Mouse (Mus musculus): Measurements from ENCODE around the gene Cib4. TPM values are rescaled to one million over a fixed set of nuclear protein-coding genes. Genes with fewer than 3 reads are reported as not detected.

The Cib4 gene
- polyA plus RNA-seq, 1 experiment from 2014 or later = not detected

GRCm38 (mm10) chr5:30493723-30494122 lies 51.9 kb downstream of the Cib4 start:
- Histone ChIP-seq H3K27me3 (replicated peaks; ENCODE audit: control insufficient read depth, insufficient read depth, low read length) (no peaks in the 10 kb centered on the region), H3K9ac (ENCODE audit: low read depth, low read length) (no peak overlapping the region), H3K4me3 (ENCODE audit: low read depth, low read length) (no peak overlapping the region), H3K9me3 (ENCODE audit: control insufficient read depth, low read length) (no peaks in the 10 kb centered on the region), H3K36me3 (ENCODE audit: control insufficient read depth, insufficient read depth, low read length) (no peaks in the 10 kb centered on the region), H3K4me2 (no peak overlapping the region), H3K27ac (ENCODE audit: low read depth, low read length) (no peak overlapping the region), H3K4me1 (replicated peaks; ENCODE audit: control insufficient read depth, insufficient read depth, low read length) (no peaks in the 10 kb centered on the region)
- DNase-seq (ENCODE audit: low spot score) = no peak
- ATAC-seq (replicated peaks; ENCODE audit: low FRiP score) = no peak
- WGBS = 48% methylated on average over 7 of the region's 7 CpGs

GRCm38 (mm10) chr5:30490845-30491244 lies 54.8 kb downstream of the Cib4 start:
- ATAC-seq (replicated peaks; ENCODE audit: low FRiP score) = no peak

DNA sequence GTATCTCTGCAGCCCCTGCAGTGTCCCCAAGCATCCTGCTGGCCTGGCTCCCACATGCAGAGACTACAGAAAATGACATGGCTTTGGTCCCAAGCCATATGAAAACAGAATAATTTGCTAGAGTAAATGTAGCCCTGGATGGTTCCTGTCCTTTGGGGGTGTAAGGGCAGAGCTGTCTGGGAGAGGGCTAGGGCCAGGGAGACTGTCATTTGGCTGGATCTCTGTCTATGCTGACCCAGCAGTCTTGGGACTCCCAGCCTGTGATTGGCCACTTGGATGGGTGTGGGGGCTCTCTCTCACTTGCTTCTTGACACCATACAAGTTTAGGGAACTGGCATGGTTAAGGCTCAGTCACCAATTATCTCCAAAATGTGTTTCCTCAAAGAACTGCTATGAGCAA lies 55.4 kb downstream of the Cib4 start:
- H3K9ac ChIP-seq (ENCODE audit: low read depth, low read length) = no peak overlapping the region
- no peaks in the 10 kb centered on the region for H3K36me3 ChIP-seq (ENCODE audit: control insufficient read depth, insufficient read depth, low read length)
- H3K9me3 ChIP-seq (ENCODE audit: control insufficient read depth, low read length) = no peaks in the 10 kb centered on the region
- no peak overlapping the region for H3K4me3 ChIP-seq (ENCODE audit: low read depth, low read length)
- H3K27me3 ChIP-seq (replicated peaks; ENCODE audit: control insufficient read depth, insufficient read depth, low read length) = no peaks in the 10 kb centered on the region
- ATAC-seq (replicated peaks; ENCODE audit: low FRiP score) = no peak
- DNase-seq (ENCODE audit: low spot score) = no peak
- no peak overlapping the region for H3K4me2 ChIP-seq
- no peak overlapping the region for H3K27ac ChIP-seq (ENCODE audit: low read depth, low read length)
- H3K4me1 ChIP-seq (replicated peaks; ENCODE audit: control insufficient read depth, insufficient read depth, low read length) = no peaks in the 10 kb centered on the region

More at GRCm38 (mm10) chr5:30490845-30491244, 54.8 kb downstream of the Cib4 start:
- no peaks in the 10 kb centered on the region for H3K4me1 ChIP-seq (replicated peaks; ENCODE audit: control insufficient read depth, insufficient read depth, low read length)
- H3K4me3 ChIP-seq (ENCODE audit: low read depth, low read length) = no peak overlapping the region
- no peak overlapping the region for H3K27ac ChIP-seq (ENCODE audit: low read depth, low read length)
- no peak overlapping the region for H3K9ac ChIP-seq (ENCODE audit: low read depth, low read length)
- H3K9me3 ChIP-seq (ENCODE audit: control insufficient read depth, low read length) = no peaks in the 10 kb centered on the region
- WGBS = 78% methylated on average over 5 of the region's 5 CpGs
- no peaks in the 10 kb centered on the region for H3K36me3 ChIP-seq (ENCODE audit: control insufficient read depth, insufficient read depth, low read length)
- no peak for DNase-seq (ENCODE audit: low spot score)
- H3K4me2 ChIP-seq = no peak overlapping the region
- H3K27me3 ChIP-seq (replicated peaks; ENCODE audit: control insufficient read depth, insufficient read depth, low read length) = no peaks in the 10 kb centered on the region

- Histone ChIP-seq H3K27ac (ENCODE audit: low read depth, low read length) (no peak overlapping the region), H3K27me3 (replicated peaks; ENCODE audit: control insufficient read depth, insufficient read depth, low read length) (no peaks in the 10 kb centered on the region), H3K9me3 (ENCODE audit: control insufficient read depth, low read length) (no peaks in the 10 kb centered on the region), H3K36me3 (ENCODE audit: control insufficient read depth, insufficient read depth, low read length) (no peaks in the 10 kb centered on the region), H3K4me1 (replicated peaks; ENCODE audit: control insufficient read depth, insufficient read depth, low read length) (no peaks in the 10 kb centered on the region), H3K9ac (ENCODE audit: low read depth, low read length) (no peak overlapping the region), H3K4me2 (no peak overlapping the region), H3K4me3 (ENCODE audit: low read depth, low read length) (no peak overlapping the region)
- ATAC-seq (replicated peaks; ENCODE audit: low FRiP score) = no peak
- DNase-seq (ENCODE audit: low spot score) = no peak
- 78% methylated on average over 6 of the region's 6 CpGs for WGBS
Observed at GRCm38 (mm10) chr5:30485136-30485535, 60.5 kb downstream of the Cib4 start.

DNA sequence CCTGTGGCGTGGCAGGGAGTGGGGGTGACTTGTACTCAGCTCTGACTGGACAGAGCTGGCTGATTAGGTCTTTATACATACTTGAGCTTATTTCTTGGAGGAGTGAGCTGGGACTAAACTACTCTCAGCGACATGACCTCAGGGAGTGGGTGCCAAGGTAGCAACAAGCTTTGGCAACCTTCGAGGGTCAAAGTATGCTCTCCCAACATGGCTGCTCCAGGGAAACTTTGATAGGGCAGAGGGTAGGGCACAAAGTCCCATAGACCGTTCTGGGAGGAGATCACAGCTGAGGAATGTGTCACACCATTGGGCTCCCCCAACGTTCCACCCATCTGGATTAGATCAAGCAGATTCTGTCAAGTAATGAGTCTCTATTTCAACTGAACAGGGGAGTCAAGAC lies 61.0 kb downstream of the Cib4 start:
- H3K4me1 ChIP-seq (replicated peaks; ENCODE audit: control insufficient read depth, insufficient read depth, low read length) = no peaks in the 10 kb centered on the region
- DNase-seq (ENCODE audit: low spot score) (no peak), ATAC-seq (replicated peaks; ENCODE audit: low FRiP score) (no peak)
- no peaks in the 10 kb centered on the region for H3K36me3 ChIP-seq (ENCODE audit: control insufficient read depth, insufficient read depth, low read length)
- no peaks in the 10 kb centered on the region for H3K9me3 ChIP-seq (ENCODE audit: control insufficient read depth, low read length)
- H3K4me2 ChIP-seq = no peak overlapping the region
- 73% methylated on average over 5 of the region's 5 CpGs for WGBS
- H3K4me3 ChIP-seq (ENCODE audit: low read depth, low read length) = no peak overlapping the region
- H3K27ac ChIP-seq (ENCODE audit: low read depth, low read length) = no peak overlapping the region
- no peak overlapping the region for H3K9ac ChIP-seq (ENCODE audit: low read depth, low read length)
- no peaks in the 10 kb centered on the region for H3K27me3 ChIP-seq (replicated peaks; ENCODE audit: control insufficient read depth, insufficient read depth, low read length)

GRCm38 (mm10) chr5:30483533-30483932 lies 62.1 kb downstream of the Cib4 start:
- Histone ChIP-seq H3K4me3 (ENCODE audit: low read depth, low read length) (no peak overlapping the region), H3K9ac (ENCODE audit: low read depth, low read length) (no peak overlapping the region), H3K4me2 (no peak overlapping the region), H3K4me1 (replicated peaks; ENCODE audit: control insufficient read depth, insufficient read depth, low read length) (no peaks in the 10 kb centered on the region), H3K27ac (ENCODE audit: low read depth, low read length) (no peak overlapping the region), H3K36me3 (ENCODE audit: control insufficient read depth, insufficient read depth, low read length) (no peaks in the 10 kb centered on the region), H3K27me3 (replicated peaks; ENCODE audit: control insufficient read depth, insufficient read depth, low read length) (no peaks in the 10 kb centered on the region), H3K9me3 (ENCODE audit: control insufficient read depth, low read length) (no peaks in the 10 kb centered on the region)
- ATAC-seq (replicated peaks; ENCODE audit: low FRiP score) (no peak), DNase-seq (ENCODE audit: low spot score) (no peak)
- WGBS = 79% methylated on average over 8 of the region's 8 CpGs

GRCm38 (mm10) chr5:30482319-30482718 lies 63.3 kb downstream of the Cib4 start:
- no peaks in the 10 kb centered on the region for H3K9me3 ChIP-seq (ENCODE audit: control insufficient read depth, low read length)
- no peaks in the 10 kb centered on the region for H3K4me1 ChIP-seq (replicated peaks; ENCODE audit: control insufficient read depth, insufficient read depth, low read length)
- H3K27me3 ChIP-seq (replicated peaks; ENCODE audit: control insufficient read depth, insufficient read depth, low read length) = no peaks in the 10 kb centered on the region
- WGBS = 22% methylated on average over 5 of the region's 5 CpGs
- no peaks in the 10 kb centered on the region for H3K36me3 ChIP-seq (ENCODE audit: control insufficient read depth, insufficient read depth, low read length)
- no peak overlapping the region for H3K4me2 ChIP-seq
- peak; percentile 59 for DNase-seq (ENCODE audit: low spot score)
- no peak overlapping the region for H3K4me3 ChIP-seq (ENCODE audit: low read depth, low read length)
- no peak overlapping the region for H3K27ac ChIP-seq (ENCODE audit: low read depth, low read length)
- peak; percentile 36; the same call in 1 of the 2 replicates for ATAC-seq (replicated peaks; ENCODE audit: low FRiP score)
- H3K9ac ChIP-seq (ENCODE audit: low read depth, low read length) = no peak overlapping the region

GRCm38 (mm10) chr5:30476534-30476933 lies 69.1 kb downstream of the Cib4 start:
- H3K4me2 ChIP-seq = no peak overlapping the region
- H3K27ac ChIP-seq (ENCODE audit: low read depth, low read length) = no peak overlapping the region
- H3K27me3 ChIP-seq (replicated peaks; ENCODE audit: control insufficient read depth, insufficient read depth, low read length) = no peaks in the 10 kb centered on the region
- no peak overlapping the region for H3K4me3 ChIP-seq (ENCODE audit: low read depth, low read length)
- no peaks in the 10 kb centered on the region for H3K4me1 ChIP-seq (replicated peaks; ENCODE audit: control insufficient read depth, insufficient read depth, low read length)
- 39% methylated on average over 10 of the region's 10 CpGs for WGBS
- ATAC-seq (replicated peaks; ENCODE audit: low FRiP score) (no peak), DNase-seq (ENCODE audit: low spot score) (no peak)
- no peaks in the 10 kb centered on the region for H3K36me3 ChIP-seq (ENCODE audit: control insufficient read depth, insufficient read depth, low read length)
- no peaks in the 10 kb centered on the region for H3K9me3 ChIP-seq (ENCODE audit: control insufficient read depth, low read length)
- H3K9ac ChIP-seq (ENCODE audit: low read depth, low read length) = no peak overlapping the region

GRCm38 (mm10) chr5:30472148-30472547 lies 73.5 kb downstream of the Cib4 start:
- no peak for ATAC-seq (replicated peaks; ENCODE audit: low FRiP score)
- no peak overlapping the region for H3K27ac ChIP-seq (ENCODE audit: low read depth, low read length)
- 43% methylated on average over 5 of the region's 5 CpGs for WGBS

More at GRCm38 (mm10) chr5:30472148-30472547, 73.5 kb downstream of the Cib4 start:
- peaks cover 12% of the 10 kb centered on the region for H3K27me3 ChIP-seq (replicated peaks; ENCODE audit: control insufficient read depth, insufficient read depth, low read length)
- DNase-seq (ENCODE audit: low spot score) = no peak
- no peaks in the 10 kb centered on the region for H3K9me3 ChIP-seq (ENCODE audit: control insufficient read depth, low read length)
- H3K36me3 ChIP-seq (ENCODE audit: control insufficient read depth, insufficient read depth, low read length) = no peaks in the 10 kb centered on the region
- H3K4me3 ChIP-seq (ENCODE audit: low read depth, low read length) = no peak overlapping the region
- H3K4me2 ChIP-seq = no peak overlapping the region
- H3K4me1 ChIP-seq (replicated peaks; ENCODE audit: control insufficient read depth, insufficient read depth, low read length) = no peaks in the 10 kb centered on the region
- H3K9ac ChIP-seq (ENCODE audit: low read depth, low read length) = no peak overlapping the region
